Mouse (Mus musculus): ENCODE measurements around the gene Slco4c1. TPM values are rescaled to one million over a fixed set of nuclear protein-coding genes. Genes with fewer than 3 reads are reported as not detected.

Gene Slco4c1
- 0.02 and 0.09 TPM in 2 replicates for polyA plus RNA-seq (2012; rRNA removed)

GRCm38 (mm10) chr1:96871528-96872360 lies at the start of gene Slco4c1:
Gene Slco4c1, minus strand, starts transcription at chr1:96872171.

